Mouse (Mus musculus) thymus, adult 2 months (tissue): Measurements from ENCODE around the gene Smco3. TPM values are rescaled to one million over a fixed set of nuclear protein-coding genes. Genes with fewer than 3 reads are reported as not detected.
A peak's percentile ranks its signal among the peaks of the same experiment; 100 is the strongest.

ENCODE experiments used
- DNase-seq: peaks from one replicate; pipeline ENCODE4 v3.0.0; 2021
- H3K27ac ChIP-seq: fragments of 200-500 bp; 2 replicates; pipeline ENCODE4 v1.5.1; 2012; ENCODE audit warnings: low read length, control low read depth; ENCODE audit not compliant: control insufficient read depth, insufficient read depth
- H3K27me3 ChIP-seq: fragments of 200-500 bp; 2 replicates; pipeline ENCODE4 v1.6.1; 2012; ENCODE audit warnings: mild to moderate bottlenecking, low read length, moderate library complexity, mixed read lengths; ENCODE audit not compliant: control insufficient read depth, insufficient read depth
- H3K36me3 ChIP-seq: fragments of 200-500 bp; 2 replicates; pipeline ENCODE4 v1.6.1; 2012; ENCODE audit warnings: mild to moderate bottlenecking, low read length, moderate library complexity; ENCODE audit not compliant: control insufficient read depth, insufficient read depth
- H3K4me1 ChIP-seq: fragments of 200-500 bp; replicated peaks from 2 replicates; pipeline ENCODE4 v1.6.1; 2012; ENCODE audit warnings: low read length; ENCODE audit not compliant: control insufficient read depth, insufficient read depth
- H3K4me3 ChIP-seq: fragments of 200-500 bp; 2 replicates; pipeline ENCODE4 v1.5.1; 2012; ENCODE audit warnings: mild to moderate bottlenecking, low read length, control low read depth, moderate library complexity; ENCODE audit not compliant: control insufficient read depth, insufficient read depth
- CTCF ChIP-seq: fragments of 200-500 bp; IDR thresholded peaks from 2 replicates; pipeline ENCODE4 v1.5.1; 2012; ENCODE audit warnings: mild to moderate bottlenecking, control low read depth, low read length, moderate library complexity, borderline replicate concordance; ENCODE audit not compliant: control insufficient read depth, poor library complexity, insufficient read depth; ENCODE audit errors: extremely low read depth
- POLR2A ChIP-seq: fragments of 200-500 bp; IDR thresholded peaks from 2 replicates; pipeline ENCODE4 v1.6.1; 2012; ENCODE audit warnings: mild to moderate bottlenecking, low read length, control low read depth, moderate library complexity; ENCODE audit not compliant: control insufficient read depth, poor library complexity, insufficient read depth; ENCODE audit errors: extremely low read depth
- WGBS: fragments of 180-500 bp; shearing (Covaris S2); methylation state at CpG from one replicate; pipeline ENCODE4 v1.1.7; 2018; 5-methylcytosine and 5-hydroxymethylcytosine counted together
- polyA plus RNA-seq: library from polyadenylated mRNA; depleted of rRNA; stranded (reverse); fragments of >200 nt; gene quantifications from 2 replicates; pipeline ENCODE4 v1.2.3, GENCODE M21; 2012

Smco3 gene
- polyA plus RNA-seq, 1 experiment = 0.24 TPM

DNA sequence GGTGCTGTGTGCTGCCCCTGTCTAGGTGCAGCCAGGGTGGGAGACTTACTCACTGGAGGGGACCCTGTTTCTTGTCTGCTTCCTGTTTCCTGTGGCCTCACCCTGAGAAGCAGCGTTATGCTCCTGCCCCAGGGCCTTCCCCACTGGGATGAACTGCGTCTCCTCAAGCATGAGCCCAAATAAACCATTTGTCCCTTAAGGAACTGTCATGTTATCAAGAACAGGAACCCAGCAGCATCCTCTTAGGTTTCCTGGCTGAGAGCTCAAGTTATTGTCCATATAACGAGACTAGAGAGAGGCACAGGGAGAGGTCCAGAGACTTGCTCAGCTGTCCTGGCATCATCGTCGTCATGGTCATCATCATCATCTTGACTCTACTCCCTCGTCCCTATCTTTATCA, 15.0 kb upstream of the Smco3 start:
- peaks cover 34% of the 10 kb centered on the region for H3K4me1 ChIP-seq
- no peaks in the 10 kb centered on the region for H3K27me3 ChIP-seq
- H3K4me3 ChIP-seq = no peak overlapping the region
- DNase-seq = no peak
- no peak overlapping the region for H3K27ac ChIP-seq
- 75% methylated on average over 6 of the region's 6 CpGs for WGBS
- no peak for TF ChIP-seq CTCF
- no peak for TF ChIP-seq POLR2A
- H3K36me3 ChIP-seq = no peaks in the 10 kb centered on the region

DNA sequence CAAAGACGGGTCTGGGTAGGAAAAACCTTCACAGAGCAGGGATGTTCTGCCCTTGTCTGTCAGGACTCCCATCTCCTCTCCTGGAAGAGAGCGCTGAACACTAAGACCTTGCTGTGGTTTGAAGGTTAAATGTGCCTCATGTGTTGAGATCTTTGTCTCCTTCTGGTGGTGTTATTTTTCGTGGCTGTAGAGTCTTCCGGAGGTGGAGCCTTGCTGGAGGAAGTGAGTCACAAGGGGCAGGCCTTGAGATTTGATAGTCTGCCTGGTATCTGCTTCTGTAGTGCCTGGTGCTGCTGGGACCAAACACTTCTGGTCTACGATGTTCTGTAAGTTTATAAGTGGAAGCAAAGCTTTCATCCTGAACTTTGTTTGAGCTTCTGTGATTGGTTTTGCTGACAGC, 13.7 kb upstream of the Smco3 start:
- Histone ChIP-seq H3K27ac (no peak overlapping the region), H3K36me3 (no peaks in the 10 kb centered on the region), H3K4me1 (peaks cover 26% of the 10 kb centered on the region), H3K27me3 (no peaks in the 10 kb centered on the region), H3K4me3 (no peak overlapping the region)
- no peak for TF ChIP-seq POLR2A
- no peak for TF ChIP-seq CTCF
- WGBS = 80% methylated on average over 5 of the region's 5 CpGs
- DNase-seq = no peak

DNA sequence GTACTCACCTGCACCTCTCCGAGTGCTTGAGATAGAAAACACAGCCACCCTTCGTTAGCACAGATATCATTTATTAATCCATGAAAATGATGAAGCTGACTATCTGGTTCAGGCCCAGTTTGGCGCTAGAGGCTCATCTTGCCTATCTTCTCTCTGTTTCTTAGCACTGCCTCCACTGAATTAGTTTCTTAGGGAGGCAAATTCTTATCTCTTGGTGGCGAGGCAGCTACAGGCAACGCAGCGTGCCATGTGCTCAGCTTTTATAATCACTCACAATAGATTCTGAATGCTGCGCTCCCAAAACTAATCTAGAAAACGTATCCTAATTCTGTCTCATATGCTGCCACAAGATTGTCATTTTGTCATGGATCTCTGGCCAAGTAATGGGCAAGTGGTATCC, 13.1 kb upstream of the Smco3 start:
- Histone ChIP-seq H3K4me1 (peaks cover 24% of the 10 kb centered on the region), H3K4me3 (no peak overlapping the region), H3K36me3 (no peaks in the 10 kb centered on the region), H3K27me3 (no peaks in the 10 kb centered on the region), H3K27ac (no peak overlapping the region)
- TF ChIP-seq POLR2A (no peak), CTCF (no peak)
- DNase-seq = no peak
- 96% methylated on average over 8 of the region's 8 CpGs for WGBS

DNA sequence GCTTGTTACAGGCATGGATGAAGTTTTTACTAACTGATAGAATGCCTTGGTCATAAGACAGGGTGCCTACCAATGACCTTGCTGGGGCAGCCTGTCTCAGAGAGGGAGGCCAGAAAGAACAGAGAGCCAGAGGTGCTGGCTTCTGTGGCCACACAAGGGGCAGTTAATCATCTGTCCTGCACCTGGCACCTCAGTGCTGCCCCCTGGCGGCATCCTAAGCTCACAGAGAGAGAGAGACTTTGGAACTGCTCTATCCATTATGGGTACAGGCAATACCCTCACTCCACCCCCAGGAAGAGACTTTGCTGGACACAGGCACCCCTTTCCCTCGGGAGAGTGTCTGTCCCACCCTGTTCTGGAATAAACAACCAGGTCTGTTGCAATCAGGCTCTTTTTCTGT, 12.5 kb upstream of the Smco3 start:
- Histone ChIP-seq H3K27me3 (no peaks in the 10 kb centered on the region), H3K4me3 (no peak overlapping the region), H3K36me3 (no peaks in the 10 kb centered on the region), H3K4me1 (peaks cover 22% of the 10 kb centered on the region), H3K27ac (no peak overlapping the region)
- peak; percentile 63 for DNase-seq
- WGBS = 39% methylated on average over 2 of the region's 2 CpGs
- TF ChIP-seq CTCF (peak; percentile 84; the same call in 1 of the 2 replicates), POLR2A (no peak)

DNA sequence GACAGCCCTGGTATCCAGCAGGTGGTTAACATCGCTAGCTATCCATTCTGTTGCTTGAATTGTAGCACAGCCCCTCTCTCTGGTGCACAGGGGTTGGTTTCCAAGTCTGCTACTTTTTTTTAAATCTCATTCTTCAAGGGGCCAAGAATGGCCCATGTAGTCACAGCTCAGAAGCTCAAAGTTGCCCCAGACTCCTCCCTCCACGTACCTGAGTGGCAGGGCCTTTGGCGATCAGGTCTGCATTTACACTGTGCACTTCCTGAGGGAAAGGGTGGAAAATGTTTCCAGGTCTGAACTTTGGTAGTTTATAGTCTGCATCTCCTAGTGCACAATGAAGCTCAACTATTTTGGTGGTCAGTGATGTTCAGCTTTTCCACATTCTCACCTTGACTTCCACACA, 12.0 kb upstream of the Smco3 start:
- TF ChIP-seq POLR2A = no peak
- no peak for TF ChIP-seq CTCF
- no peak overlapping the region for H3K27ac ChIP-seq
- DNase-seq = no peak
- H3K36me3 ChIP-seq = no peaks in the 10 kb centered on the region
- peaks cover 17% of the 10 kb centered on the region for H3K4me1 ChIP-seq
- 98% methylated on average over 3 of the region's 3 CpGs for WGBS
- H3K27me3 ChIP-seq = no peaks in the 10 kb centered on the region
- no peak overlapping the region for H3K4me3 ChIP-seq

DNA sequence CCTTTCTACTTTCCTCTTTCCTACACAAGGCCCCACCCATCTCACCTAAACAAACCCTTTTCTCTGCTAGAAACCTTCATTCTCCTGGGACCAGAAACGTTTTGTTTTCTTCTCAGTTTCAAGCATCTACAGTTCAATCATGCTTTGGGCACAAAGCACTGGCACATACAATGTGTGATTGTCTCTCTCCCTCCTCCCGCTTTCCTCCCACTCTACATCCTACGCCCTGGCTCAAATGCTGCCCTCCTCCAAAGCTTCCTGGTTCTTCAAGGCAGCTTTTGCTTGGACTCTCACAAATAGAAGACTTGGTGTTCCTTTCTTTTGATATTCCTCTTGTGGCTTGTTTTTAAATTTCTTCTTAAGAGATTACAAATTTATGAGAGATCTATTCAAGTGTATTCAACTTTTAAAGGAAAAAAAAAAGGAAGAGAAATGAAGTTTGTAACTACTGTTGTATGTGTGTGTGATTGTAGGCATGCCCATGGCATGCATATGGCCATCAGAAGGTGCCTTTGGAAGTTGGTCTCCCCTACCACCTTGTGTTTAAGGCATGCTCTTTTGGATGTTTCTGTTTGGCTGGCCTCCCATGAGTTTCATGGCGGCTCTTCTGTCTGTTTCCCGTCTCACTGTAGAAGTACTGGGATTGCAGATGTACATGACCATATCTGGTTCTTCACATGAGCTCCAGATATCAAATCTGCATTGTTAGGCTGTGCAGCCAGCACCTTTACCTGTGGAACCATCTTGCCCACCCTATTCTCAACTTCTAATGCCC, 10.6 kb upstream of the Smco3 start:
- TF ChIP-seq CTCF (no peak), POLR2A (no peak)
- Histone ChIP-seq H3K27ac (no peak overlapping the region), H3K4me3 (no peak overlapping the region), H3K4me1 (peaks cover 11% of the 10 kb centered on the region), H3K27me3 (no peaks in the 10 kb centered on the region), H3K36me3 (no peaks in the 10 kb centered on the region)
- no peak for DNase-seq
- 93% methylated on average over 5 of the region's 5 CpGs for WGBS
